Mouse (Mus musculus) MEL-GATA-1-ER (cell line): ENCODE results near the gene 2700049A03Rik.
"Not testable (repeated sequence)": the region's sequence is repeated elsewhere in the genome, so short reads cannot be mapped to it uniquely, and the experiment has no call there.

Experiments used
- DNase-seq: peaks from one replicate; pipeline ENCODE4 v3.0.0-alpha.2; 2012; ENCODE audit warnings: low read depth; ENCODE audit errors: extremely low read depth

Gene 2700049A03Rik

GRCm38 (mm10) chr12:71136130-71136973, at the start of gene 2700049A03Rik, which contains the start of gene Timm9:
TSS of gene 2700049A03Rik (plus strand) at chr12:71136848.
TSS of gene Timm9 (minus strand) at chr12:71136684.
- DNase-seq: peak; percentile 43

GRCm38 (mm10) chr12:71104275-71104674, 32.4 kb upstream of the 2700049A03Rik start:
- not testable (repeated sequence) for DNase-seq

- DNase-seq: no peak
Observed at GRCm38 (mm10) chr12:71107216-71107771, 29.4 kb upstream of the 2700049A03Rik start.

GRCm38 (mm10) chr12:71111331-71111730, 25.3 kb upstream of the 2700049A03Rik start, which contains the start of gene Tomm20l:
TSS of gene Tomm20l (plus strand) at chr12:71111428.
- no peak for DNase-seq

- peak; percentile 43 for DNase-seq
Observed at GRCm38 (mm10) chr12:71113074-71113473, 23.6 kb upstream of the 2700049A03Rik start.

GRCm38 (mm10) chr12:71113675-71114288, 22.9 kb upstream of the 2700049A03Rik start:
- peak; percentile 89 for DNase-seq

- DNase-seq: no peak
Observed at GRCm38 (mm10) chr12:71116411-71116810, 20.2 kb upstream of the 2700049A03Rik start.

- no peak for DNase-seq
Observed at GRCm38 (mm10) chr12:71122731-71123130, 13.9 kb upstream of the 2700049A03Rik start.

- DNase-seq: no peak
Observed at GRCm38 (mm10) chr12:71123286-71123685, 13.4 kb upstream of the 2700049A03Rik start.

- DNase-seq: no peak
Observed at GRCm38 (mm10) chr12:71135581-71135980, 1.1 kb upstream of the 2700049A03Rik start.

GRCm38 (mm10) chr12:71136974-71137491, 385 bp downstream of the 2700049A03Rik start:
- peak; percentile 83 for DNase-seq

GRCm38 (mm10) chr12:71137686-71138085, 1.0 kb downstream of the 2700049A03Rik start:
- peak; percentile 24 for DNase-seq

GRCm38 (mm10) chr12:71139258-71139828, 2.7 kb downstream of the 2700049A03Rik start:
- DNase-seq: peak; percentile 6

GRCm38 (mm10) chr12:71141189-71141588, 4.5 kb downstream of the 2700049A03Rik start:
- DNase-seq: peak; percentile 6

GRCm38 (mm10) chr12:71147641-71148040, 11.0 kb downstream of the 2700049A03Rik start:
- DNase-seq: peak; percentile 21

- no peak for DNase-seq
Observed at GRCm38 (mm10) chr12:71148801-71149200, 12.2 kb downstream of the 2700049A03Rik start.

GRCm38 (mm10) chr12:71149456-71149855, 12.8 kb downstream of the 2700049A03Rik start:
- no peak for DNase-seq

- no peak for DNase-seq
Observed at GRCm38 (mm10) chr12:71150167-71150566, 13.5 kb downstream of the 2700049A03Rik start.

- DNase-seq: no peak
Observed at GRCm38 (mm10) chr12:71154979-71155378, 18.3 kb downstream of the 2700049A03Rik start.

GRCm38 (mm10) chr12:71157974-71158373, 21.3 kb downstream of the 2700049A03Rik start:
- no peak for DNase-seq

GRCm38 (mm10) chr12:71164410-71164809, 27.8 kb downstream of the 2700049A03Rik start:
- DNase-seq: peak; percentile 94
